Mouse (Mus musculus) kidney, adult 2 months (tissue): ENCODE results near the gene B4galnt1. TPM values are rescaled to one million over a fixed set of nuclear protein-coding genes. Genes with fewer than 3 reads are reported as not detected.

Experiments
- DNase-seq: peaks from one replicate; pipeline ENCODE4 v3.0.0; 2021
- H3K27ac ChIP-seq: fragments of 200-500 bp; 2 replicates; pipeline ENCODE4 v1.5.1; 2012; ENCODE audit warnings: low read depth, low read length, control low read depth, inconsistent platforms; ENCODE audit not compliant: insufficient read depth
- H3K27me3 ChIP-seq: fragments of 200-500 bp; replicated peaks from 2 replicates; pipeline ENCODE4 v1.6.1; 2012; ENCODE audit warnings: mild to moderate bottlenecking, moderate library complexity, low read length, inconsistent platforms; ENCODE audit not compliant: control insufficient read depth, insufficient read depth
- H3K36me3 ChIP-seq: fragments of 200-500 bp; 2 replicates; pipeline ENCODE4 v1.6.1; 2012; ENCODE audit warnings: mild to moderate bottlenecking, moderate library complexity, low read length, inconsistent platforms; ENCODE audit not compliant: control insufficient read depth, insufficient read depth
- H3K4me1 ChIP-seq: fragments of 200-500 bp; 2 replicates; pipeline ENCODE4 v1.6.1; 2011; ENCODE audit warnings: low read length; ENCODE audit not compliant: control insufficient read depth, insufficient read depth
- H3K4me3 ChIP-seq: fragments of 200-500 bp; 2 replicates; pipeline ENCODE4 v1.5.1; 2011; ENCODE audit warnings: mild to moderate bottlenecking, low read depth, low read length, control low read depth; ENCODE audit not compliant: insufficient read depth
- CTCF ChIP-seq: fragments of 200-500 bp; conservative IDR thresholded peaks from 2 replicates; pipeline ENCODE4 v1.5.1; 2011; ENCODE audit warnings: low read depth, mild to moderate bottlenecking, control low read depth, low read length, moderate library complexity, mixed read lengths; ENCODE audit not compliant: insufficient read depth, insufficient read length
- POLR2A ChIP-seq: fragments of 200-500 bp; IDR thresholded peaks from one replicate; pipeline ENCODE4 v1.6.1; 2011; ENCODE audit warnings: low read depth, low read length, control low read depth
- WGBS: fragments of 180-500 bp; shearing (Covaris S2); methylation state at CpG from one replicate; pipeline ENCODE4 v1.1.7; 2018; 5-methylcytosine and 5-hydroxymethylcytosine counted together
- polyA plus RNA-seq: library from polyadenylated mRNA; depleted of rRNA; stranded (reverse); fragments of >200 nt; gene quantifications from 2 replicates; pipeline ENCODE4 v1.2.3, GENCODE M21; 2012

The B4galnt1 gene
- polyA plus RNA-seq, 1 experiment, result 27.5 TPM

- Histone ChIP-seq H3K27me3 (peaks cover 2% of the 10 kb centered on the region; the same call in 1 of the 2 replicates), H3K36me3 (no peaks in the 10 kb centered on the region), H3K27ac (no peak overlapping the region), H3K4me3 (no peak overlapping the region), H3K4me1 (peaks cover 2% of the 10 kb centered on the region; the same call in 1 of the 2 replicates)
- DNase-seq, result no peak
- WGBS, result 92% methylated on average over 4 of the region's 4 CpGs
- no peak for TF ChIP-seq CTCF
- no peak for TF ChIP-seq POLR2A
Observed at GRCm38 (mm10) chr10:127164190-127164589, 835 bp upstream of the B4galnt1 start.

DNA sequence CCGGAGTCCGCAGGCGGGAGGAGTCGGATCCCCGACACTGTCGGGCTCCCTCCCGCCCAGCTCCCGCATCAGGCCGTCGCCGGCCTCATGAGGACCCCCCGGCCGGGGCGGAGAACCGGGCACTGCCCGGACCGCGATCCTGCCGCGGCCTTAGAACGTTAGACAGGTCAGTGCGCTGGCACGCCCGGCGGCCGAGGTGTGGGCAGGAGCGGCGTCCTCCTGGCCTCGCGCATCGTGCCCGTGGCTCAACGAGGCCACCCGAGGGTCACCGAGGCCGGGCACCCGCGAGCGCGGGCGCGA lies 279 bp downstream of the B4galnt1 start:
- Histone ChIP-seq H3K4me1 (0 out of 2 replicates have a peak, but pooled peaks cover 2% of the 10 kb centered on the region), H3K27ac (peak overlapping the region; percentile 5), H3K27me3 (peaks cover 2% of the 10 kb centered on the region; the same call in 1 of the 2 replicates), H3K4me3 (peak overlapping the region; percentile 60), H3K36me3 (no peaks in the 10 kb centered on the region)
- 3% methylated on average over 42 of the region's 42 CpGs for WGBS
- DNase-seq, result peak; percentile 34
- TF ChIP-seq CTCF, result no peak
- TF ChIP-seq POLR2A, result no peak

DNA sequence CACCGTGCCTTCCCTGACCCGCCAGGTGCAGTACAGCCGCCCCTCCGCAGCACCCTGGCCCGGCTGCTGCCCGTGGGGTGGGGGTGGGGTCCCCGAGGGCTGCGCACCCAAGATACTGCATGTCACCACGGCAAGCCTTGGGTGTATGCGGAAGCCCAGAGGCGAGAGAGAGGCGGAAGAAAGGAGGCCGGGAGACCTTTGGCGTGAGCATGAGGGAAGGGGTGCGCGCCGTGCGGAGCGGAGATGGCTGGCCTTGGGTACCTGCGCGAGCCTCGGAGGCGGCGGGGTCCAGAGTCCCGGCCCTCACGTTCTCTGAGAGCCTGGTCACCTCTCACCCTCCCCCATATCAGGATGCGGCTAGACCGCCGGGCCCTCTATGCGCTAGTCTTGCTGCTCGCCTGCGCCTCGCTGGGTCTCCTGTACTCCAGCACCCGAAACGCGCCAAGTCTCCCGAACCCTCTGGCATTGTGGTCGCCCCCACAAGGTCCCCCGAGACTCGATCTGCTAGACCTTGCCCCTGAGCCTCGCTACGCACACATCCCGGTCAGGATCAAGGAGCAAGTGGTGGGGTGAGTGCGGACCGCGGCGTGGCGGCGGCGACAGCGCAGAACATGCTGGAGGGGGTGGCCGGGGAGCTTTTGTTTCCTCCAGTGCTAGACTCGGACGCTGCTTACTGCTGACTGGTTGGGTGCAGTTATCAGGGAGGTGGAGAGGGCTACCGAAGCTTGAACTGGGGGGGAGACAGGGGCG lies 804 bp downstream of the B4galnt1 start:
- WGBS, result 2% methylated on average over 56 of the region's 56 CpGs
- Histone ChIP-seq H3K4me3 (peak overlapping the region; percentile 60), H3K27ac (peak overlapping the region; percentile 5; the same call in 1 of the 2 replicates), H3K27me3 (peaks cover 2% of the 10 kb centered on the region; the same call in 1 of the 2 replicates), H3K36me3 (no peaks in the 10 kb centered on the region), H3K4me1 (0 out of 2 replicates have a peak, but pooled peaks cover 2% of the 10 kb centered on the region)
- no peak for DNase-seq
- TF ChIP-seq POLR2A, result no peak
- no peak for TF ChIP-seq CTCF

DNA sequence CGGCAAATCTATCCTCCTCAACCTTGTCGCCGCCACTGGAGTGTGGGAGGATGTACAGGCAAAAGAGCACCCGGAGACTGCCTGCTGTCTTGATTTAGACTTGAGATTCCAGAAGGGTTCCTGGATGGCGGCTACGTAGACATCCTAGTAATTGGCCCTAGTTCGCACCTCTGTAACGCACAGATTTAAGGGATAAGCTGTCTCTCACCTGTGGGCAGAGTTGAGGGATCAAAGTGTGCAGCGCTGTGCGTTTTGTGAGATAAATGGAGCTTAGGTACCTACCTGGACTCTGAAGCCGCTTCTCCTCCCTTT lies 1.3 kb downstream of the B4galnt1 start:
- 27% methylated on average over 11 of the region's 11 CpGs for WGBS
- no peaks in the 10 kb centered on the region for H3K36me3 ChIP-seq

DNA sequence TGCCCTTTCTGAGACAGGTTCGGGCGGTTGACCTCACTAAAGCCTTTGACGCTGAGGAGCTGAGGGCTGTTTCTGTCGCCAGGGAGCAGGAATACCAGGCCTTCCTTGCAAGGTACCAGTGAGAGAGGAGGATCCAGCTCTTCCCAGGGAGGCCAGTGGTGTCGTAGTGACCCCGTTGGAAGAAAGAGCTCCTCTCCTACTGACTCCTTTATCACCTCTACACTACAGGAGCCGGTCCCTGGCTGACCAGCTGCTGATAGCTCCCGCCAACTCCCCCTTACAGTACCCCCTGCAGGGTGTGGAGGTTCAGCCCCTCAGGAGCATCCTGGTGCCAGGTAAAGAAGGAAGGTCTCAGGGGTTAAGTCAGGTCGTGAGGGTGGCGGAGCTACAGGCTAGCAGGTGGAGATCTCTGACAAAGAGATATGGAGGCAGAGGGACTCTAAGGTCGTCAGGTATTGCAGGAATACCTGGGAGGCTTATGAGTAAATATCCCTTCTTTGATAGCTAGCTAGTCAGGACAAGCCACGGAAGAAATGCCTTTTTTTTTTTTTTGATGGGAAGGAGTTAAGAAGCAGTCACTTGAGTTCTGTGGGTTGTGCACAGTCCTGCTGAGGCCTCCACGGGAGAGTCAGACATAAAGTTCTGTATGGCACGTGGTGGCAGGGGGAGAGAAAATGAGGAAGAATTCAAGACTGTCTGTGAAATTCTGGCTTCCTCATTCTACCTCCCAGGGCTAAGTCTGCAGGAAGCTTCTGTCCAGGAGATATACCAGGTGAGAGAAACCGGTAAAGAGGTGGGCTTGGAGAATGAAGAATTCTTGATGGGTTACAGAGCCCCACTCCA lies 2.0 kb downstream of the B4galnt1 start:
- Histone ChIP-seq H3K27me3 (peaks cover 2% of the 10 kb centered on the region; the same call in 1 of the 2 replicates), H3K27ac (no peak overlapping the region), H3K4me1 (0 out of 2 replicates have a peak, but pooled peaks cover 2% of the 10 kb centered on the region), H3K36me3 (no peaks in the 10 kb centered on the region), H3K4me3 (no peak overlapping the region)
- TF ChIP-seq CTCF (no peak), POLR2A (no peak)
- DNase-seq, result no peak
- 64% methylated on average over 15 of the region's 15 CpGs for WGBS

More for the DNA sequence above, 1.3 kb downstream of the B4galnt1 start:
- H3K4me1 ChIP-seq, result 0 out of 2 replicates have a peak, but pooled peaks cover 2% of the 10 kb centered on the region
- DNase-seq, result no peak
- TF ChIP-seq POLR2A, result no peak
- TF ChIP-seq CTCF, result no peak
- H3K4me3 ChIP-seq, result peak overlapping the region; percentile 60
- H3K27me3 ChIP-seq, result peaks cover 2% of the 10 kb centered on the region; the same call in 1 of the 2 replicates
- no peak overlapping the region for H3K27ac ChIP-seq

- 0 out of 2 replicates have a peak, but pooled peaks cover 2% of the 10 kb centered on the region for H3K4me1 ChIP-seq
- no peak overlapping the region for H3K4me3 ChIP-seq
- H3K27ac ChIP-seq, result no peak overlapping the region
- 64% methylated on average over 10 of the region's 10 CpGs for WGBS
- peaks cover 2% of the 10 kb centered on the region; the same call in 1 of the 2 replicates for H3K27me3 ChIP-seq
- no peak for DNase-seq
- H3K36me3 ChIP-seq, result no peaks in the 10 kb centered on the region
- TF ChIP-seq POLR2A (no peak), CTCF (no peak)
Observed at GRCm38 (mm10) chr10:127167614-127168192, 2.7 kb downstream of the B4galnt1 start.
